Mouse (Mus musculus) heart, embryonic 13.5 days (tissue): Measurements from ENCODE around the gene Atp6ap1l. TPM values are rescaled to one million over a fixed set of nuclear protein-coding genes. Genes with fewer than 3 reads are reported as not detected.

Experiments
- ATAC-seq: fragments of 200-750 bp; cut with Nextera tagmentation; 2 replicates; pipeline ENCODE4 v1.8.0; 2017; ENCODE audit warnings: moderate TSS enrichment; ENCODE audit not compliant: insufficient number of reproducible peaks, low FRiP score, low TSS enrichment; ENCODE audit errors: extremely low read depth
- H3K27ac ChIP-seq: fragments of 300-500 bp; sonication (generic); replicated peaks from 2 replicates; pipeline ENCODE4 v1.5.1; 2015; ENCODE audit warnings: moderate library complexity, mild to moderate bottlenecking, inconsistent platforms
- H3K27me3 ChIP-seq: fragments of 300-500 bp; sonication (generic); replicated peaks from 2 replicates; pipeline ENCODE4 v1.6.1; 2015; ENCODE audit warnings: mild to moderate bottlenecking, inconsistent platforms
- H3K36me3 ChIP-seq: fragments of 300-500 bp; sonication (generic); 2 replicates; pipeline ENCODE4 v1.6.1; 2015; ENCODE audit warnings: mild to moderate bottlenecking, inconsistent platforms
- H3K4me1 ChIP-seq: fragments of 300-500 bp; sonication (generic); 2 replicates; pipeline ENCODE4 v1.6.1; 2015; ENCODE audit warnings: inconsistent platforms
- H3K4me2 ChIP-seq: fragments of 300-500 bp; sonication (generic); 2 replicates; pipeline ENCODE4 v1.6.1; 2015; ENCODE audit warnings: inconsistent platforms, mild to moderate bottlenecking, moderate library complexity
- H3K4me3 ChIP-seq: fragments of 300-500 bp; sonication (generic); 2 replicates; pipeline ENCODE4 v1.5.1; 2015; ENCODE audit warnings: moderate library complexity, mild to moderate bottlenecking, inconsistent platforms
- H3K9ac ChIP-seq: fragments of 300-500 bp; sonication (generic); 2 replicates; pipeline ENCODE4 v1.6.1; 2015; ENCODE audit warnings: inconsistent platforms, mild to moderate bottlenecking, moderate library complexity
- H3K9me3 ChIP-seq: fragments of 300-500 bp; sonication (generic); 2 replicates; pipeline ENCODE4 v1.6.1; 2016; ENCODE audit warnings: inconsistent platforms
- WGBS: fragments of 180-500 bp; shearing (Covaris S2); methylation state at CpG from one replicate; pipeline ENCODE4 v1.1.7; 2015; ENCODE audit warnings: mixed read lengths; 5-methylcytosine and 5-hydroxymethylcytosine counted together
- polyA plus RNA-seq: library from polyadenylated mRNA; unstranded; fragments of >200 nt; fragmentation: Nextera tagmentation; extraction: Ambion mirVana; gene quantifications from 2 replicates; pipeline ENCODE4 v1.2.1, GENCODE M21; 2015

Atp6ap1l gene
- polyA plus RNA-seq, 1 experiment from 2014 or later = 0.92 TPM

- H3K9ac ChIP-seq = peak overlapping the region; percentile 52
Observed at GRCm38 (mm10) chr13:90885856-90886532, 19.2 kb downstream of the Atp6ap1l start.

GRCm38 (mm10) chr13:90881727-90882429, 23.3 kb downstream of the Atp6ap1l start:
- Histone ChIP-seq H3K36me3 (no peaks in the 10 kb centered on the region), H3K9me3 (no peaks in the 10 kb centered on the region), H3K4me1 (peaks cover 17% of the 10 kb centered on the region), H3K4me3 (no peak overlapping the region), H3K4me2 (no peak overlapping the region), H3K27me3 (no peaks in the 10 kb centered on the region), H3K9ac (no peak overlapping the region), H3K27ac (no peak overlapping the region)
- 58% methylated on average over 1 of the region's 1 CpGs for WGBS
- ATAC-seq = no peak

More at GRCm38 (mm10) chr13:90885856-90886532, 19.2 kb downstream of the Atp6ap1l start:
- Histone ChIP-seq H3K27ac (peak overlapping the region; percentile 73), H3K4me3 (peak overlapping the region; percentile 50), H3K36me3 (no peaks in the 10 kb centered on the region), H3K27me3 (no peaks in the 10 kb centered on the region), H3K4me2 (peak overlapping the region; percentile 65), H3K9me3 (no peaks in the 10 kb centered on the region), H3K4me1 (peaks cover 17% of the 10 kb centered on the region)
- ATAC-seq = peak; percentile 73
- WGBS = 10% methylated on average over 13 of the region's 13 CpGs

DNA sequence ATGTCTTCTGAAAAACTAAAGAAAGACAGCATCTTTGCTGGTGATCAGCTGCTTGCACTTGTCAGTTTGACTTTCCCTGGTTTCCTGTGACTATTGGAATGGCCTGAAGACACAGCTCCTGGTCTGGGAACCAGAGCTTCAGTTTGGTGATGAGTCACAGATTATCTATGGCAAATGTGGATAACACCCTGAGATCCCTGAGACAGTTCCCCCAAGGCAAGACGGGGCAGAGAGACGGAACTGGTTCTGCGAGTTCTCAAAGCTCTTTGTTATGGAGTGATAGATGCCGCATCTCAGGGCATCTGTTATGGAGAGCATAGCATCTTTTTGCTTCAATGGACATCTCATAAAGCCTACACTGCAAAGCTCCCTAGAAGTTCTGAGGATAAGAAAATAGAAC, 33.6 kb downstream of the Atp6ap1l start:
- 58% methylated on average over 4 of the region's 4 CpGs for WGBS
- Histone ChIP-seq H3K4me1 (no peaks in the 10 kb centered on the region), H3K9ac (no peak overlapping the region), H3K36me3 (no peaks in the 10 kb centered on the region), H3K27ac (no peak overlapping the region), H3K27me3 (no peaks in the 10 kb centered on the region), H3K4me3 (no peak overlapping the region), H3K4me2 (no peak overlapping the region), H3K9me3 (no peaks in the 10 kb centered on the region)
- ATAC-seq = no peak

- Histone ChIP-seq H3K9me3 (no peaks in the 10 kb centered on the region), H3K4me2 (no peak overlapping the region), H3K36me3 (no peaks in the 10 kb centered on the region), H3K27me3 (no peaks in the 10 kb centered on the region), H3K27ac (no peak overlapping the region), H3K9ac (no peak overlapping the region), H3K4me3 (no peak overlapping the region), H3K4me1 (no peaks in the 10 kb centered on the region)
- 39% methylated on average over 4 of the region's 4 CpGs for WGBS
- no peak for ATAC-seq
Observed at GRCm38 (mm10) chr13:90869157-90869556, 36.0 kb downstream of the Atp6ap1l start.

- Histone ChIP-seq H3K9ac (no peak overlapping the region), H3K4me2 (no peak overlapping the region), H3K4me1 (peaks cover 20% of the 10 kb centered on the region), H3K27me3 (no peaks in the 10 kb centered on the region), H3K27ac (peak overlapping the region; percentile 66), H3K36me3 (no peaks in the 10 kb centered on the region), H3K4me3 (no peak overlapping the region), H3K9me3 (no peaks in the 10 kb centered on the region)
- WGBS = 11% methylated on average over 3 of the region's 3 CpGs
- ATAC-seq = peak; percentile 78
Observed at GRCm38 (mm10) chr13:90862138-90862537, 43.0 kb downstream of the Atp6ap1l start.

DNA sequence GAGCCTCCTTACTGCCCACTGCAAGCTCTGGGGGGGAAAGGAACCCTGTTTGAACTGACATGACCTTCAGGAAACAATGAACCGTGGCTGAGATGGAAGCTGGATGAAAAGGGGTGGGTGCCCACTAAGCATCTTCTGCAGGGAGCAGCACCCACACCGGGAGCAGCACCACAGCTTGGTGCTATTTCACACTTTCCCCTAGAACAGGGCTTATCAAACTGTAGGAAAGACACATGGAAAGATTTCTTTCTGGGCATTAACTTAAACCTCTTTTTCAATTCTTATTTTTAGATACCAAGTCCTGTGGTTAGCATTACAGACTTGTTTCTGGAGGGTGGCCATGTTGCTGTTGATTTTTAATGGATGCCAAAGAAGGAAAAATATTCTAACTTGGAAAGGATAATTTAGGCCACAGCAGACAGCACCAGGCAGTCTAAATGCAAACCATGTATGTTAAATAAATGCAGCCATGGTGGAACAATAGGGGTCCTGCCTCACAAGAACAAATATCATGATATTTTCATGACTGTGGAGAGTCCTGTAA, 44.2 kb downstream of the Atp6ap1l start:
- Histone ChIP-seq H3K36me3 (no peaks in the 10 kb centered on the region), H3K4me2 (no peak overlapping the region), H3K27ac (peak overlapping the region; percentile 54; the same call in 1 of the 2 replicates), H3K9ac (no peak overlapping the region), H3K4me1 (peaks cover 20% of the 10 kb centered on the region), H3K4me3 (no peak overlapping the region), H3K9me3 (no peaks in the 10 kb centered on the region), H3K27me3 (no peaks in the 10 kb centered on the region)
- WGBS = 48% methylated on average over 2 of the region's 2 CpGs
- no peak for ATAC-seq

GRCm38 (mm10) chr13:90852727-90853630, 52.2 kb downstream of the Atp6ap1l start:
- H3K27ac ChIP-seq = no peak overlapping the region
- H3K4me3 ChIP-seq = no peak overlapping the region
- peaks cover 10% of the 10 kb centered on the region; the same call in 1 of the 2 replicates for H3K9me3 ChIP-seq
- no peaks in the 10 kb centered on the region for H3K27me3 ChIP-seq
- no peak overlapping the region for H3K4me2 ChIP-seq
- 74% methylated on average over 5 of the region's 5 CpGs for WGBS
- no peak for ATAC-seq
- H3K9ac ChIP-seq = no peak overlapping the region
- H3K36me3 ChIP-seq = no peaks in the 10 kb centered on the region
- H3K4me1 ChIP-seq = peaks cover 4% of the 10 kb centered on the region; the same call in 1 of the 2 replicates

DNA sequence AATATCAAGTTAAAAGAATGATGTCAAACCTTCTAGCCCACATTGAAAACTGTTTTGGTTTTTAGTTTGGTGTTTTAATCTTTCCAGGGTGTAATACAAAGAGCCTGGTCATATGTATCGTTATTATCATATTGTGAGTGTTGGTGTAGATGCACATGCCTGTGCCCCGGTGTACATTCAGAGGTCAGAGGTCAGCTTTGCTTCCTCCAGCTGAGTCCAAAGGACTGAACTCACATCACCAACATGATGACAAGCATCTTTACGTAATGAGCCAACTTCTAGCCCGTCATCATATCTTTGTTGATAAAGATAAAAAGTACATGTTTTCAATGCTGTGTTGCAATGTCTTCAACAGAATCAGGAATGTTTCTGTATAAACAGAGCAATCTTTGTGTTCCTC, 53.4 kb downstream of the Atp6ap1l start:
- H3K4me2 ChIP-seq = no peak overlapping the region
- no peak for ATAC-seq
- H3K36me3 ChIP-seq = no peaks in the 10 kb centered on the region

DNA sequence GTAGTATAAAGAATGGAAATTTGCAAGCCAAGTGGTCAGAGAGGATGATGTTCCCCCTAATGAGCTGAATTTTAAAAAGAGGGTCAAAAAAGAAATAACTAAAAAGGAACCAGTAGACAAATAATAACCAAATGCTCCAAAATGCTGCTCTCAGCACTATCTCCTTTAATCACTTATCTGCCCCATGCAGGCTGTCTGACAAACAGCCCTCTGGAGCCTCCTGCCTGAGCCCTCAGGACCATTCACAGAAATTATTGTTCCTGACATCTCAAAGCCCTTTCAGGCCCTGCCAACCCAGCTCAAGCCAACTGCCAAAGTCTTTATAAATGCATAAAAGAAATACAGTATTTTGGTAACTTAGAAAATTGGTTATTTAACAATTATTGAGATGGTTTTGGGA, 61.0 kb downstream of the Atp6ap1l start:
- H3K4me2 ChIP-seq = no peak overlapping the region
- ATAC-seq = no peak

More for the DNA sequence above, 53.4 kb downstream of the Atp6ap1l start:
- 50% methylated on average over 4 of the region's 4 CpGs for WGBS
- Histone ChIP-seq H3K9ac (no peak overlapping the region), H3K9me3 (peaks cover 10% of the 10 kb centered on the region; the same call in 1 of the 2 replicates), H3K4me1 (peaks cover 4% of the 10 kb centered on the region; the same call in 1 of the 2 replicates), H3K4me3 (no peak overlapping the region), H3K27ac (no peak overlapping the region), H3K27me3 (no peaks in the 10 kb centered on the region)

GRCm38 (mm10) chr13:90843412-90843811, 61.7 kb downstream of the Atp6ap1l start:
- Histone ChIP-seq H3K27ac (no peak overlapping the region), H3K4me3 (no peak overlapping the region), H3K27me3 (no peaks in the 10 kb centered on the region), H3K36me3 (no peaks in the 10 kb centered on the region), H3K4me1 (peaks cover 15% of the 10 kb centered on the region), H3K9ac (no peak overlapping the region), H3K9me3 (no peaks in the 10 kb centered on the region), H3K4me2 (no peak overlapping the region)
- ATAC-seq = no peak
- WGBS = 89% methylated on average over 3 of the region's 3 CpGs

More for the DNA sequence above, 61.0 kb downstream of the Atp6ap1l start:
- no peaks in the 10 kb centered on the region for H3K27me3 ChIP-seq
- no peak overlapping the region for H3K9ac ChIP-seq
- H3K27ac ChIP-seq = no peak overlapping the region
- H3K36me3 ChIP-seq = no peaks in the 10 kb centered on the region
- H3K4me1 ChIP-seq = peaks cover 9% of the 10 kb centered on the region
- 0 out of 2 replicates have a peak, but pooled peaks cover under 1% of the 10 kb centered on the region for H3K9me3 ChIP-seq
- H3K4me3 ChIP-seq = no peak overlapping the region

GRCm38 (mm10) chr13:90841213-90841553, 64.0 kb downstream of the Atp6ap1l start:
- H3K36me3 ChIP-seq = no peaks in the 10 kb centered on the region
- no peaks in the 10 kb centered on the region for H3K27me3 ChIP-seq
- peaks cover 18% of the 10 kb centered on the region for H3K4me1 ChIP-seq
- no peaks in the 10 kb centered on the region for H3K9me3 ChIP-seq
- H3K4me3 ChIP-seq = no peak overlapping the region
- no peak overlapping the region for H3K27ac ChIP-seq
- H3K4me2 ChIP-seq = no peak overlapping the region
- ATAC-seq = no peak
- WGBS = 47% methylated on average over 5 of the region's 5 CpGs
- no peak overlapping the region for H3K9ac ChIP-seq
